Comparison of ENCODE assay signal across 22 mouse cellular contexts in the genomic region with DNA sequence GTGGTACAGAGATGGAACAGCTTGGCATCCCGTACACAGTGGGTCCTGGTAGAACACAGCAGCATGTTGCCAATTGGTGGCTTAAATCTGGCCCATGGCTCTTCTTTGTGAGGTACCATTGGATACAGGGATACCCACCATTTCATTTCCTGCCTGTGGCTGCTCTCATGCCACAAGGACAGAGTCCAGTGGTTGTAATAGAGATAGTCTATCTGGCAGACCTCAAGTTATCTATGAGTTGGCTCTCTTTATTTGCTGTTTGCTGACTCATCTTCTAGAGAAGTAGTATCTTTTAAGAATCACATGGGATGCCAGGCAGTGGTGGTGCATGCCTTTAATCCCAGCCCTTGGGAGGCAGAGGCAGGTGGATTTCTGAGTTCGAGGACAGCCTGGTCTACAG.
"Had no signal": no experiment of that assay in that cellular context is flagged by ENCODE, and none has a peak within 500 bp of the region (broad histone marks: within the 10 kb centered on the region; RNA-seq: fewer than 3 reads in every experiment).

No protein-coding gene starts in this region.

- H3K9ac ChIP-seq: limb, embryonic 13.5 days; liver, embryonic 14.5 days; liver, postnatal 0 days; lung, embryonic 15.5 days; midbrain, embryonic 12.5 days; neural tube, embryonic 13.5 days had no signal

- H3K27me3 ChIP-seq: limb, embryonic 13.5 days; lung, embryonic 15.5 days; megakaryocyte, embryonic 14.5 days; midbrain, embryonic 12.5 days; neural tube, embryonic 13.5 days had no signal

- H3K4me2 ChIP-seq: limb, embryonic 13.5 days; lung, embryonic 15.5 days; midbrain, embryonic 12.5 days; neural tube, embryonic 13.5 days had no signal

- H3K4me3 ChIP-seq: limb, embryonic 10.5 days; limb, embryonic 13.5 days; lung, embryonic 15.5 days; megakaryocyte, embryonic 14.5 days; midbrain, embryonic 12.5 days; myocyte; neural tube, embryonic 13.5 days had no signal

- ATAC-seq: liver, postnatal 0 days; midbrain, embryonic 16.5 days had no signal

- H3K4me1 ChIP-seq: megakaryocyte, embryonic 14.5 days; midbrain, embryonic 12.5 days; neural tube, embryonic 13.5 days had no signal

- H3K9me3 ChIP-seq: limb, embryonic 10.5 days; limb, embryonic 13.5 days; lung, embryonic 15.5 days; megakaryocyte, embryonic 14.5 days; midbrain, embryonic 12.5 days; neural tube, embryonic 13.5 days had no signal

- H3K27ac ChIP-seq: limb, embryonic 10.5 days; limb, embryonic 13.5 days; liver, embryonic 14.5 days; lung, embryonic 15.5 days; midbrain, embryonic 12.5 days; neural tube, embryonic 13.5 days had no signal

- H3K36me3 ChIP-seq: limb, embryonic 10.5 days; limb, embryonic 13.5 days; lung, embryonic 15.5 days; midbrain, embryonic 12.5 days; neural tube, embryonic 13.5 days had no signal

- DNase-seq: kidney, adult 18-20 months; kidney, adult 9 months; kidney, postnatal 14 days; kidney, postnatal 4 days; liver; liver, postnatal 0 days; lung, postnatal 10 days; lung, postnatal 36 days; retina, postnatal 1 day; right cerebral cortex, postnatal 25 days; thymus, adult 18-20 months; thymus, postnatal 14 days; thymus, postnatal 4 days had no signal
